Mouse (Mus musculus): ENCODE data around the gene Kif2c. TPM values are rescaled to one million over a fixed set of nuclear protein-coding genes. Genes with fewer than 3 reads are reported as not detected.

Kif2c gene
- polyA plus RNA-seq, 2 experiments: 19.4 to 30.1 TPM

DNA sequence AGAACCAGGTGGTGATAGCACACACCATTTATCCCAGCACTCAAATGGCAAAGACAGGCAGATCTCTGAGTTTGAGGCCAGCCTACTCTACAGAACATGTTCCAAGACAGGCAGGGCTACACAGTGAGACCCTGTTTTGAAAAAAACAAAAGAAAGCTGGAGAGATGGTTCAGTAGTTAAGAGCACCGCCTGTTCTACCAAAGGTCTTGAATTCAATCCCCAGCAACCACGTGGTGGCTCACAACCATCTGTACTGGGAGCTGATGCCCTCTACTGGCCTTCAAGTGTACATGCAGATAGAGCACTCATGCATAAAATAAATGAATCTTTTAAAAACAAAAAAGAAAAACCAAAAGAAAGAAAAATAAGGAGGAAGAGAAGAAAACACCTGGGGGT, 43.2 kb downstream of the Kif2c start:
- TF ChIP-seq CTCF (IDR thresholded peaks at IDR 0.05; ENCODE audit: low read depth) (peak; percentile 89), EP300 (IDR thresholded peaks at IDR 0.05; ENCODE audit: low read depth) (no peak)
- H3K36me3 ChIP-seq (replicated peaks; ENCODE audit: control insufficient read depth, insufficient read depth, low read depth): no peaks in the 10 kb centered on the region
- no peak for ATAC-seq (ENCODE audit: insufficient read depth)
- no peak overlapping the region for H3K4me2 ChIP-seq (ENCODE audit: low read depth)
- H3K9me3 ChIP-seq (ENCODE audit: control insufficient read depth, low read length): no peaks in the 10 kb centered on the region
- DNase-seq (ENCODE audit: low read depth in 3 of 3, low spot score in 3 of 3): peak in 1 of 3 experiments; percentile 59
- H3K27ac ChIP-seq: no peak overlapping the region; the same call in 1 of the 2 replicates
- no peaks in the 10 kb centered on the region for H3K27me3 ChIP-seq (ENCODE audit: control insufficient read depth, insufficient read depth, low read length)
- no peak overlapping the region for H3K9ac ChIP-seq (replicated peaks)
- WGBS (ENCODE audit: insufficient replicate concordance): 3% methylated on average over 2 of the region's 2 CpGs
- peaks cover 2 to 19% of the 10 kb centered on the region in 2 experiments for H3K4me1 ChIP-seq (replicated peaks; ENCODE audit: control insufficient read depth in 2 of 2, insufficient read depth in 2 of 2, low read length in 1 of 2)
- no peak overlapping the region for H3K4me3 ChIP-seq (ENCODE audit: insufficient read depth in 1 of 2, low read depth in 2 of 2, low read length in 2 of 2)

DNA sequence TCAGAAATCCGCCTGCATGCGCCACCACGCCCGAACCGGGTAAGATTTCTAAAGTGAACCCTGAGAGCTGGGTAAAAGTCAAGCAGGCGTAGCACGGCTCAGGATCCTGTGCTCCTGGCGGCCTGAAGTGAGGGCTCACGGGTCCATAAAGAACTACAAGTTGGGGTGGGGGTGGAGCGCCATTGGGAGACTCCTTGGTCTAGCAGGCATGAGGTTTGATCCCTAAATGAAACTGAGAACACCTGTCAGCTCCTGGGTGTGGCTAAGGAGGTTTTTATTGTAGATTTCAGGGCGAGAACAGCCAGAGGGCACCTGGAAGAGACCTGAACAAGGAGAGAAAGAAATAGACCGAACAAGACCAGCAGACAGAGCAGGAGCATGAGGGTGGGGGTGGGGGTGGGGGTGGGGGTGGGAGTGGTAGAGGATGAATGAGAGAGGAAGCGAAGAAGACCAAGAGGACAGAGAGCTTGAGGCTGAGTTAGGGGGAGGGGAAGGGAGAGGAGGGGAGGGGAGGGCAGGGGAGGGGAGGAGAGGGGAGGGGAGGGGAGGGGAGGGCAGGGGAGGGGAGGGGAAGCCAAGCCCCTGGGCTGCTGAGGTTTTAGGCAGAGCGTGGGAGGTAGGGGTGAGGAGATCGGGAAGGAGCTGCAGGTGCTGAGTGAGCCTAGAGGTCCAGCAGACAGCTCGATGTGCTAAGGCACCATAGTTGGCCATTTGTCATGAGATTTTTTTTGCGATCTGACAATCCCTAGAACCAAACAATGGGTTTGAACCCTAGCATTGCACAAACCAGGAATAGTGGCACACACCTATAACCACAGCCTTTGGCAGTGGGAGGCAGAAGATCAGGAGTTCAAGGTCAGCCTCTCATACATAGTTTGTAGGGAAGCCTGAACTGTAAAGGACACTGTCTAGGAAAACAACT, 43.9 kb downstream of the Kif2c start:
- Histone ChIP-seq H3K4me1 (replicated peaks; ENCODE audit: control insufficient read depth in 2 of 2, insufficient read depth in 2 of 2, low read length in 1 of 2) (peaks cover 5 to 22% of the 10 kb centered on the region in 2 experiments), H3K9ac (replicated peaks) (no peak overlapping the region), H3K9me3 (ENCODE audit: control insufficient read depth, low read length) (no peaks in the 10 kb centered on the region), H3K27ac (no peak overlapping the region; the same call in 1 of the 2 replicates), H3K36me3 (replicated peaks; ENCODE audit: control insufficient read depth, insufficient read depth, low read depth) (no peaks in the 10 kb centered on the region), H3K4me2 (ENCODE audit: low read depth) (no peak overlapping the region), H3K4me3 (ENCODE audit: insufficient read depth in 1 of 2, low read depth in 2 of 2, low read length in 2 of 2) (no peak overlapping the region), H3K27me3 (ENCODE audit: control insufficient read depth, insufficient read depth, low read length) (peaks cover under 1% of the 10 kb centered on the region; the same call in 1 of the 2 replicates)
- DNase-seq (ENCODE audit: low read depth in 3 of 3, low spot score in 3 of 3) (no peak), ATAC-seq (ENCODE audit: insufficient read depth) (no peak)
- WGBS (ENCODE audit: insufficient replicate concordance): 65% methylated on average over 17 of the region's 17 CpGs
- TF ChIP-seq CTCF (IDR thresholded peaks at IDR 0.05; ENCODE audit: low read depth) (no peak), EP300 (IDR thresholded peaks at IDR 0.05; ENCODE audit: low read depth) (no peak)

DNA sequence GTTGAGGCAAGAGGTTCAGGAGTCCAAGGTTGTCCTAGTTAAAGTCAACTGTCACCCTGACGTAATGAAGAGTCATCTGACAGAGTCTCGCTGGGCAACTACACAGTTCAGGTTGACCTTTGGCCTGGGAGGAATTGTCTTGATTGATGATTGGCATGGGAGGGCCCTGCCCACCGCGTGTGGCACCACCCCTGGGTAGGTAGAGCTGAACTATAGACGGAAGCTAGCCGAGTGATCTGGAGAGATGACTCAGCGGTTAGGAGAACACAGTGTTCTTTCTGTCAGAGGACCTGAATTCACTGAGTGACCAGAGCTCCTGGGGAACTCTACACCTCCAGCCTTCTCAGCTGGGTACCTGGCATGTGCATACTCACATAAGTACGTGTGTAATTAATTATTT, 46.4 kb downstream of the Kif2c start:
- DNase-seq (ENCODE audit: low read depth in 3 of 3, low spot score in 3 of 3): peak; percentile 57 to 61 (median 59)
- Histone ChIP-seq H3K4me2 (ENCODE audit: low read depth) (peak overlapping the region; percentile 31), H3K9ac (replicated peaks) (peak overlapping the region; percentile 0)

DNA sequence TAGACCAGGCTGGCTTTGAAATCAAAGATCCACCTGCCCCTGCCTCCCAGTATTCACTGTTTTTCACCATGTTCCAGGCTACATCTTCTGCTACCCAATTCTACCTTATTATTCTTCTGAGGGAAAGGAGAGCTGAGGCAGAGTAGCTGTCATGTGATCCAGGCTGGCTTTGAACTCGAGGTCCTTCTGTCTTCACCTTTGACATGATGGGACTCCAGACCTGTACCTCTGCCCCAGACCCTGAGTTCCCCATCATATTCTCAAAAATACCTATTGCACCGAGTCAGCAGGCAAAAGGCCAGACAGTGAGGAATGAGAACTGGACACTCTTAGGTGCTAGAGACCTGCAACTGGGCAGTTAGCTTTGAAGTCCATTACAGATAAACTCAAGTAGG, 47.8 kb downstream of the Kif2c start:
- Histone ChIP-seq H3K4me3 (ENCODE audit: insufficient read depth in 1 of 2, low read depth in 2 of 2, low read length in 2 of 2) (no peak overlapping the region), H3K4me1 (replicated peaks; ENCODE audit: control insufficient read depth in 2 of 2, insufficient read depth in 2 of 2, low read length in 1 of 2) (peaks cover 5 to 22% of the 10 kb centered on the region in 2 experiments), H3K9me3 (ENCODE audit: control insufficient read depth, low read length) (no peaks in the 10 kb centered on the region), H3K27me3 (ENCODE audit: control insufficient read depth, insufficient read depth, low read length) (peaks cover 13% of the 10 kb centered on the region), H3K4me2 (ENCODE audit: low read depth) (peak overlapping the region; percentile 76), H3K27ac (no peak overlapping the region), H3K9ac (replicated peaks) (peak overlapping the region; percentile 54; the same call in 1 of the 2 replicates), H3K36me3 (replicated peaks; ENCODE audit: control insufficient read depth, insufficient read depth, low read depth) (no peaks in the 10 kb centered on the region)
- ATAC-seq (ENCODE audit: insufficient read depth): no peak
- no peak for DNase-seq (ENCODE audit: low read depth in 3 of 3, low spot score in 3 of 3)
- 30% methylated on average over 2 of the region's 2 CpGs for WGBS (ENCODE audit: insufficient replicate concordance)
- TF ChIP-seq CTCF (IDR thresholded peaks at IDR 0.05; ENCODE audit: low read depth) (no peak), EP300 (IDR thresholded peaks at IDR 0.05; ENCODE audit: low read depth) (no peak)

More for the DNA sequence above, 46.4 kb downstream of the Kif2c start:
- H3K4me1 ChIP-seq (replicated peaks; ENCODE audit: control insufficient read depth in 2 of 2, insufficient read depth in 2 of 2, low read length in 1 of 2): peaks cover 5 to 22% of the 10 kb centered on the region in 2 experiments
- WGBS (ENCODE audit: insufficient replicate concordance): 14% methylated on average over 8 of the region's 8 CpGs
- H3K4me3 ChIP-seq (ENCODE audit: insufficient read depth in 1 of 2, low read depth in 2 of 2, low read length in 2 of 2): 0 out of 4 replicates have a peak overlapping the region, but pooled peaks of 1 of the 2 experiments have one; percentile 0
- H3K27me3 ChIP-seq (ENCODE audit: control insufficient read depth, insufficient read depth, low read length): peaks cover 13% of the 10 kb centered on the region
- H3K9me3 ChIP-seq (ENCODE audit: control insufficient read depth, low read length): no peaks in the 10 kb centered on the region
- H3K36me3 ChIP-seq (replicated peaks; ENCODE audit: control insufficient read depth, insufficient read depth, low read depth): no peaks in the 10 kb centered on the region
- TF ChIP-seq CTCF (IDR thresholded peaks at IDR 0.05; ENCODE audit: low read depth): no peak
- TF ChIP-seq EP300 (IDR thresholded peaks at IDR 0.05; ENCODE audit: low read depth): peak; percentile 37; the same call in 1 of the 2 replicates
- H3K27ac ChIP-seq: peak overlapping the region; percentile 56
- ATAC-seq (ENCODE audit: insufficient read depth): peak; percentile 50
